Mouse (Mus musculus): Measurements from ENCODE around the gene E330017A01Rik.

DNA sequence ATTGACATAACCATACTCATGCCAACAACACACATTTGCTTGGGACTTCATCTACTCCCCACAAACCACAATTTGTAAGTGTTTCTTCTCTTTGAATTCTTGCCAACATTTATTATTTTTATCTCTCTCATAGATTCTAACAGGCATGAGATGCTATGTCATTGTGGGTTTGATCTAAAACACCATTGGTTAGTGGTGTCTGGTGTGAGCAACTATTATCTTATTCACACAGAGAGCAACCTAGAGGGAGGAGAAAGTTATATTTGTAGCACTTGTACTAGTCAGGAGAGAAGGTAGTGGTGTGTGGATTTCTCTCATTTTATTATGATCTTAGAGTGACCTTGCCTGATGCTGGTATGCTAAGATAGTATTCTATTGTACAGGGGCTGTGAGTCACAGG, 33.9 kb downstream of the E330017A01Rik start:
- TF ChIP-seq POLR2A (IDR thresholded peaks at IDR 0.05; ENCODE audit: low read depth, low read length) = no peak
- no peak for TF ChIP-seq CTCF (conservative IDR thresholded peaks at IDR 0.05; ENCODE audit: insufficient read depth, insufficient read length, low read depth, low read length)
